Mouse (Mus musculus): ENCODE data around the gene Rab5c.

DNA sequence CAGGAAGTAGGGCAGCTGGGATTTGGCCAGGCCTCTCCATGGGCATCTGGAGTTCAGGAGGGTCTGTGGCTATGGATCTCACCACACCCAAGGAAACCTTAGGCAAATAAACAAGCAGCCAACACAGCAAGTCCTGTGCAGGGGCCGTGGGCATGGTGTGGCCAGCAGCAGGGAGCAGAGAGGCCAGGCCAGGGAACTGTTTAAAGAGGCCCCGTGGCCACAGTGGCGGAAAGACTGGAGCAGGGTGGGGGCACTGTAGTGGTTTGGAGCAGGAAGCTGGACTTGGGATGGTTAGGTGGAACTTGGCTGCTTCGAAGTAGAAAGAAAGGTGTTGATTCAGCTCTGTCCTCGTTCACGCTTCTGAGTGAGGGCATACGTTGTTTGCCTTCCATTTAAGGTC is 50.8 kb downstream of the Rab5c start:
- TF ChIP-seq CTCF (IDR thresholded peaks at IDR 0.05; ENCODE audit: low read depth) (no peak), EP300 (optimal IDR thresholded peaks at IDR 0.05) (no peak)
